Mouse (Mus musculus): Measurements from ENCODE around the gene Crnkl1. TPM values are rescaled to one million over a fixed set of nuclear protein-coding genes. Genes with fewer than 3 reads are reported as not detected.

Crnkl1 gene
- 3.9 and 13.6 TPM in 2 replicates for polyA plus RNA-seq (2012; rRNA removed; ENCODE audit: low replicate concordance)

DNA sequence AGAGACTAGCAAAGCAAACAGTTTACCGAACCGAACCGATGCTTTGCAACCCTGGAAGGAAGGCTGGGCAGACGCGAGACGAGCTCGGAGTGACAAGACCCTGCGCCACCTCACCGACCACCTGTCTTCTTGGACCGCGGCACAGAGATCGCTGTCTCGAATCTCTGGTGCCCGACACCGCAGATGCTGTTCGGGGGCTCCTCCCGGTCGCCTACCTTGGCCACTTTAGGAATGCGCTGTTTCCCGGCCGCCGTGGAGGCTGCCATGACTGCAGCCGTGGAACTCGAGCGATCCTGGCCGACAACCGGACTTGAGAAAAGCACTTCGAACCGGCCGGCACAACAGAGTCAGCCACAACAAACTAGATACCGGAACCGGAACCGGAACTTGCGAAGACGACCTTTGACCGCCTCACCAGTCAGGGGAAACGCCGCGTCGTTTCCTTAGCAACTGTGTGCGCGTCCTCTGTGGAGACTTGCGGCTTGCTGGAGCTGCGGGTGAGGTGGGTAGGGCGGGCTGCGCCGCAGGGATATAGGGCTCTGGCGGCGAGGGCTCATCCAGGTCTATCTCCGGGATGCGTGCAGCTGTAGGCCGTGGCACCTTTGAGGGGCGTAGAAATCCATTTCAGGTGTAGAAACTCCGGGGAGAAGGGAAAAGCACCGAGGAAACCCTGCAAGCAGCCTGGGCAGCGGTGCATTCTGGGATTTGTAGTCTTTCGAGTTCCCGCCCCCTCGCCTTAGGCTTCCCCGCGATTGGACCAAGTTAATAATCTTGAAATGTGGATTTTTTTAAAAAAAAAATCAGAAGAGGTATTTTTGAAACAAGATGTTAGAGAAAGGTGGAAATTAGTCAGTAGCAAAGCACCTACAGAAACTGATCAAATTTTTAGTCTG lies at the start of gene Crnkl1, which contains the start of gene Cfap61:
TSS of gene Crnkl1 (minus strand) at position 676 of the 893 bp plus-strand sequence.
TSS of gene Cfap61 (plus strand) at position 446 of the 893 bp plus-strand sequence.

GRCm38 (mm10) chr2:145901861-145902260 lies 33.0 kb downstream of the Crnkl1 start, which contains the start of gene Naa20:
Naa20 (plus strand) TSS chr2:145902099.

Other genes with a start within 250 kb of the Crnkl1 start
- 21.5 and 31.2 TPM in 2 replicates for gene Naa20, start 32.9 kb downstream of the Crnkl1 start, polyA plus RNA-seq (2012; rRNA removed; ENCODE audit: low replicate concordance)
- gene Cfap61, start 230 bp downstream of the Crnkl1 start, polyA plus RNA-seq (2012; rRNA removed; ENCODE audit: low replicate concordance) = 0.03 TPM in 1 of 2 replicates, not detected in the other

Measured in mammary gland, adult 2 months (tissue).